Mouse (Mus musculus) midbrain, embryonic 16.5 days (tissue): Measurements from ENCODE around the gene Mepe. TPM values are rescaled to one million over a fixed set of nuclear protein-coding genes. Genes with fewer than 3 reads are reported as not detected.

ENCODE experiments used
- ATAC-seq: fragments of 200-750 bp; cut with Nextera tagmentation; 2 replicates; pipeline ENCODE4 v1.8.0; 2017; ENCODE audit warnings: moderate TSS enrichment
- H3K27ac ChIP-seq: fragments of 300-500 bp; sonication (generic); 2 replicates; pipeline ENCODE4 v1.5.1; 2014; ENCODE audit warnings: mild to moderate bottlenecking, low read length, mixed read lengths
- H3K27me3 ChIP-seq: fragments of 300-500 bp; sonication (generic); 2 replicates; pipeline ENCODE4 v1.6.1; 2014; ENCODE audit warnings: low read depth, low read length, mixed read lengths; ENCODE audit not compliant: control insufficient read depth, insufficient read depth
- H3K36me3 ChIP-seq: fragments of 300-500 bp; sonication (generic); 2 replicates; pipeline ENCODE4 v1.6.1; 2014; ENCODE audit warnings: mild to moderate bottlenecking, low read length, moderate library complexity, mixed read lengths; ENCODE audit not compliant: control insufficient read depth, insufficient read depth
- H3K4me1 ChIP-seq: fragments of 300-500 bp; sonication (generic); 2 replicates; pipeline ENCODE4 v1.6.1; 2014; ENCODE audit warnings: mild to moderate bottlenecking, low read length, mixed read lengths; ENCODE audit not compliant: control insufficient read depth, insufficient read depth
- H3K4me2 ChIP-seq: fragments of 300-500 bp; sonication (generic); 2 replicates; pipeline ENCODE4 v1.6.1; 2014; ENCODE audit warnings: mild to moderate bottlenecking, low read length, mixed read lengths
- H3K4me3 ChIP-seq: fragments of 300-500 bp; sonication (generic); 2 replicates; pipeline ENCODE4 v1.5.1; 2014; ENCODE audit warnings: low read depth, mild to moderate bottlenecking, low read length, moderate library complexity, mixed read lengths
- H3K9ac ChIP-seq: fragments of 300-500 bp; sonication (generic); 2 replicates; pipeline ENCODE4 v1.6.1; 2014; ENCODE audit warnings: low read depth, low read length, mixed read lengths
- H3K9me3 ChIP-seq: fragments of 300-500 bp; sonication (generic); replicated peaks from 2 replicates; pipeline ENCODE4 v1.6.1; 2014; ENCODE audit warnings: mild to moderate bottlenecking, low read length, mixed read lengths; ENCODE audit not compliant: control insufficient read depth, poor library complexity, severe bottlenecking
- WGBS: fragments of 180-500 bp; shearing (Covaris S2); extraction: QIAGEN DNeasy Blood & Tissue Kit; methylation state at CpG from one replicate; pipeline ENCODE4 v1.1.7; 2014; 5-methylcytosine and 5-hydroxymethylcytosine counted together
- polyA plus RNA-seq: library from polyadenylated mRNA; unstranded; fragments of >200 nt; fragmentation: Nextera tagmentation; extraction: Ambion mirVana; gene quantifications from 2 replicates; pipeline ENCODE4 v1.2.1, GENCODE M21; 2015

Mepe gene
- polyA plus RNA-seq = not detected in 2 replicates

DNA sequence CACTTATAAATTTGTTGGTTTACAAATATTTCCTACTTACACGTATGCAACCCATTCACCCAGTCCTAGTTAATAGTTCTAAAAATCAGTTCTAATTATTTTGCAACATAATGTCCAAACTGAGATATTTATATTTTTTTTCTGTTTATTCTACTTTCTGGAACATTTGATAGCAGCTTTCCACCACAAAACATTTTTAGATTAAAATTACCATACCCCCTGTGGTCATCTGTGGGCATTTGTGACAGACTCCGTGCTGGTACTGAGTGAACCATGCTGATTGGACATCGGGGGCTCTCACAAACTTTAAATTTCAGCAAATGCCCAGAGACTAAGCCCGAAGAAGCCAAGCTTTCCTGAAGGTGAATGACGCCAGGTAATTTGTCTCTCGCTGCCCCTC, at the start of gene Mepe:
Gene Mepe (plus strand): TSS at position 301 of the 400 bp plus-strand sequence.
- H3K9ac ChIP-seq = no peak within 1 kb of the TSS
- no peak within 1 kb of the TSS for H3K4me2 ChIP-seq
- H3K9me3 ChIP-seq = no peaks in the 10 kb centered on the region
- WGBS = 88% methylated on average over 6 of the region's 6 CpGs
- H3K27me3 ChIP-seq = no peaks in the 10 kb centered on the region
- no peaks in the 10 kb centered on the region for H3K36me3 ChIP-seq
- no peak within 1 kb of the TSS for H3K27ac ChIP-seq
- H3K4me3 ChIP-seq = no peak within 1 kb of the TSS
- no peaks in the 10 kb centered on the region for H3K4me1 ChIP-seq
- ATAC-seq = no peak

DNA sequence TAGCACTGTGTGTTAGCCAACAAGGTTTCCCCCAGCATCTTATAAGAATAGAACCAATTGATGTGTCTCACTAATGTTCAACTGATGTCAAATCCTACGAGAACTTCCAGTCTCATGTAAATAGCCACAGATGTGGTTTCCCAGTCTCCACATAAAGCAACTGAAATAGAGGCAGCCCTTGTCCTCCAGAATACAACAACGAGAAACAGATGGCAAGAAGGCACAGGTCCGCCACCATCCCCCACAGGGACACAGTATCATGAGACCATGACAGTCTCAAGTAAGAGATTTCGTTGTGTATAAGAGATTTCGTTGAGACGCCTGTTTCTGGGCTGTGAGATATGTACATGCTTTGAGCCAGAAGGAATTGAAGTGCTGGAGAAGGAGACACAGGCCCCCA, 30.9 kb upstream of the Mepe start:
- H3K4me3 ChIP-seq = no peak overlapping the region
- H3K9me3 ChIP-seq = no peaks in the 10 kb centered on the region
- 79% methylated on average over 6 of the region's 6 CpGs for WGBS
- ATAC-seq = no peak
- no peaks in the 10 kb centered on the region for H3K36me3 ChIP-seq
- H3K9ac ChIP-seq = no peak overlapping the region
- H3K4me2 ChIP-seq = no peak overlapping the region
- H3K27ac ChIP-seq = no peak overlapping the region
- no peaks in the 10 kb centered on the region for H3K4me1 ChIP-seq
- no peaks in the 10 kb centered on the region for H3K27me3 ChIP-seq

DNA sequence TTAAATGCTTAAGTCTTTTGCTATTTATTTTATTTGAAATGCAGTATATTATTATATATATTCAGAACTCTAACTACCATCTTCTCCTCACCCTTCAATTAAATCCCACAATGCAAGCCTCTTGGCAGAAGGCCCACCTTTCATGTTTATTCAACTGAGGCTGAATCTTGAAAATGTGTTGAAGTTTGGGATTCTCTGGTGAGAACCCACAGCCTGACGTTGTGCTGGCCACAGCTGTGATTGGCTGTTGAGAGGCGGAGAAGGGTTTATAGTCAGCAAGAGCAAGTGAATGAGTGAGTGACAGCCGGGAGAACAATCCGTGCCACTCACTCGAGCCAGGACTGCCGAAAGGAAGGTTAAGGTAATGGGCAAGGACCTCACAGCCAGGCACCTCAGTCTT, 26.1 kb upstream of the Mepe start, which contains the start of gene Ibsp:
Gene Ibsp (plus strand): TSS at position 178 of the 400 bp plus-strand sequence.
- H3K36me3 ChIP-seq = no peaks in the 10 kb centered on the region
- no peaks in the 10 kb centered on the region for H3K4me1 ChIP-seq
- ATAC-seq = no peak
- WGBS = 44% methylated on average over 6 of the region's 6 CpGs
- H3K4me3 ChIP-seq = no peak within 1 kb of the TSS
- no peak within 1 kb of the TSS for H3K27ac ChIP-seq
- no peaks in the 10 kb centered on the region for H3K27me3 ChIP-seq
- H3K9me3 ChIP-seq = no peaks in the 10 kb centered on the region
- H3K4me2 ChIP-seq = no peak within 1 kb of the TSS
- no peak within 1 kb of the TSS for H3K9ac ChIP-seq

- no peak for ATAC-seq
- H3K27me3 ChIP-seq = no peaks in the 10 kb centered on the region
- H3K4me3 ChIP-seq = no peak overlapping the region
- no peaks in the 10 kb centered on the region for H3K36me3 ChIP-seq
- 77% methylated on average over 1 of the region's 1 CpGs for WGBS
- no peak overlapping the region for H3K9ac ChIP-seq
- no peaks in the 10 kb centered on the region for H3K4me1 ChIP-seq
- no peak overlapping the region for H3K27ac ChIP-seq
- H3K4me2 ChIP-seq = no peak overlapping the region
- no peaks in the 10 kb centered on the region for H3K9me3 ChIP-seq
These were observed 11.1 kb upstream of the Mepe start for GRCm38 (mm10) chr5:104314073-104314472.

DNA sequence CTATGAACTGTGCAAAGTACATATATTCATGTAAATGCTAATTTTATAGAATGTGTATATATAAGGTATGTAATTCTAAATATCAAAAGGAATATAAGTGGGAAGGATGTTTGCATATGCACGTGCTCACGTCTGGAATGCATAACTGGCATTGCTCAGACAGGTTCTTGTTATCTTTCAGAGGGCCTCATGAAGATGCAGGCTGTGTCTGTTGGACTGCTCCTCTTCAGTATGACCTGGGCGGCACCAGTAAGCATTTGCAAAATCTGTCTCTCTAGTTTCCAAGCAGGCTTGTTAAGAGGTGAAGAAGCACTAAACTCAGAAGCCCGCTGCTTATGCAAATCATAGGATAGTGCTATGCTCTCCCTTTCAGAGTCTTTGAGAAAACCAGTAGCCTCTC, 1.8 kb downstream of the Mepe start:
- Histone ChIP-seq H3K4me2 (no peak overlapping the region), H3K27ac (no peak overlapping the region), H3K27me3 (no peaks in the 10 kb centered on the region), H3K4me1 (no peaks in the 10 kb centered on the region), H3K4me3 (no peak overlapping the region), H3K9me3 (no peaks in the 10 kb centered on the region), H3K9ac (no peak overlapping the region), H3K36me3 (no peaks in the 10 kb centered on the region)
- WGBS = 76% methylated on average over 4 of the region's 4 CpGs
- ATAC-seq = no peak

GRCm38 (mm10) chr5:104327389-104327788, 2.3 kb downstream of the Mepe start:
- Histone ChIP-seq H3K4me1 (no peaks in the 10 kb centered on the region), H3K4me2 (no peak overlapping the region), H3K27me3 (no peaks in the 10 kb centered on the region), H3K36me3 (no peaks in the 10 kb centered on the region), H3K4me3 (no peak overlapping the region), H3K9me3 (no peaks in the 10 kb centered on the region), H3K27ac (no peak overlapping the region), H3K9ac (no peak overlapping the region)
- WGBS = 82% methylated on average over 8 of the region's 8 CpGs
- no peak for ATAC-seq

DNA sequence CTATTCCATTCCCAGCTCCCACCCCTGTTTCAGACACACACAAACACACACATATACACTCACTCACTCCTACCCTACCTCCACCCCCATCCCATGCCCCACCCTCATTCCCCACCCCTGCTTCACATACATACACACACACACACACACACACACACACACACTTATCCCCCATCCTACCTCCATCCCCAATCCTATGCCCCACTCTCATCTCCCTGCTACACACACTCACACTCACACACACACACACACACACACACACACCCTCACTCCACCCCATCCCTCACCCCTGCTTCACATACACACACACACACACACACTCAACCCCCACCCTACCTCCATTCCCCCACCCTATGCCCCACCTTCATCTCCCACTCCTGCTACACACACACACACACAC, 2.7 kb downstream of the Mepe start:
- Histone ChIP-seq H3K4me3 (no peak overlapping the region), H3K9ac (no peak overlapping the region), H3K36me3 (no peaks in the 10 kb centered on the region), H3K27ac (no peak overlapping the region), H3K4me2 (no peak overlapping the region), H3K27me3 (no peaks in the 10 kb centered on the region), H3K4me1 (no peaks in the 10 kb centered on the region), H3K9me3 (no peaks in the 10 kb centered on the region)
- no peak for ATAC-seq

DNA sequence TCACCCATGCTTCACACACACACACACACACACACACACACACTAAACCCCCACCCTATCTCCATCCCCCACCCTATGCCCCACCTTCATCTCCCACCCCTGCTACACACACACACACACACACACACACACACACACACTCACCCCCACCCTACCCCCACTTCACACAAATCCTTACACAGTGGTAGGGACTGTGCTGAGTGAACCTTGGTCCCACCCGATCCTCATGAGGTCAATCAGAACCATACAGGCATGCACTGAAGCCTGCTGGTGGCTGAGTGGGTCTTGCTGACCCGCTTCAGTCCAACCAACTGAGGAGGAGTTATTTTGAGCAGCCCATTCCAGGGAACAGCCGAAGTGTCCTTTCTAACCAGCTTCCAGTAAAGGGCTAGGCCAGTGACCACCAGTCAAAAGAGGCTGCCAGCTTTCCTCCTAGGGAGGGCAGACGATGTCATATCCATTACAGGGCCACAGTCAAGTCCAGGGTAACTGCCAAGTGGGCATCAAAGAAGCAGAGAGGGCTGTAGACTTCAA, 3.3 kb downstream of the Mepe start:
- Histone ChIP-seq H3K4me1 (no peaks in the 10 kb centered on the region; the same call in 1 of the 2 replicates), H3K36me3 (no peaks in the 10 kb centered on the region), H3K4me2 (no peak overlapping the region), H3K4me3 (no peak overlapping the region), H3K9me3 (no peaks in the 10 kb centered on the region), H3K27ac (no peak overlapping the region), H3K9ac (no peak overlapping the region), H3K27me3 (no peaks in the 10 kb centered on the region)
- WGBS = 76% methylated on average over 4 of the region's 4 CpGs
- 0 out of 2 replicates have a peak, but pooled peaks have one; percentile 62 for ATAC-seq

DNA sequence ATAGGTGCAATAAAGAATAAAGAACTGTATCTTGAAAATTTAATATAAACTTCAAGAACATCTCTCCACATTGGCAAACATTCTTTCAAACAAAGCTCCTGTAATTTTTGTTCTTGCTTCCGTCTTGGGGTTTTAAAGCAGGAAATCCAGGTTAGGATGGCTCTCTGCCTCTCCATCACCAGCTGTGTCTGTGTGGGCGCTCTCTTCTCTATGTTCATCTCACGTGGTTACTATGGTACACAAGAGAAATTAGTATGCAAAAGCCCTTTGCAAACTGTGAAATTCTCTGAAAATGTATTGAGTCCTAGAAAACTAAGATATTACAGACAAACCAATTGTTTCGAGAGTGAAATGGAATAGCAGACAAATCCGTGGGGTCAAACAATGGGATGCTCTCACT, 4.3 kb downstream of the Mepe start:
- Histone ChIP-seq H3K9ac (no peak overlapping the region), H3K4me3 (no peak overlapping the region), H3K27ac (no peak overlapping the region), H3K36me3 (no peaks in the 10 kb centered on the region), H3K4me2 (no peak overlapping the region), H3K27me3 (no peaks in the 10 kb centered on the region), H3K9me3 (no peaks in the 10 kb centered on the region), H3K4me1 (no peaks in the 10 kb centered on the region; the same call in 1 of the 2 replicates)
- ATAC-seq = no peak
- 79% methylated on average over 5 of the region's 5 CpGs for WGBS
